Mouse (Mus musculus): ENCODE data around the gene Myo9a. TPM values are rescaled to one million over a fixed set of nuclear protein-coding genes. Genes with fewer than 3 reads are reported as not detected.

The Myo9a gene
- polyA plus RNA-seq, 1 experiment, result 0.02 TPM

DNA sequence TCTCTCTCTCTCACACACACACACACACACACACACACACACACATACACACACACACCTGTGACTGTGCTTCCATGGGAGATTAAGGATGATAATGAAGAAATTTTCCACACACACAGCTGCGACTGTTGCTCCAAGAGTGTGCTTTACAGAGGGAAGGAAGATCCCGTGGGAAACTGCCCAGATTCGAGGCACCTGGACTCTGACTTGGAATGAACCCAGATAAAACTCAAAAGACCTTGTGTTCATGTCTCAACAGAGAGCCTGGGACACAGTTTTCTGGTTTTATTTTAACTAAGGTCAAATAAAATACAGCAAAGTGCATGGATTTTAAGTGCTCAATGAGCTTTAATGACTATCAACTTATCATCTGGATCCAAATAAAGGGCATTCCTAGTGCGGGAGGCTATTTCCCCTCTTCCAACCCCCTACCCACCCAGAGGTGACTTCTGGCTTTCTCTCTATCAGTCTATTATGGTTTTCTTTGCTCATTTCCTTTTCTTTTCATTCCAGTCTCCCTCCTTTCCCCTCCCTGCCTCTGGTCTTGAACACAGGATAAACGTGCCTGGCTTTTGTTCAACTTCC lies 191.9 kb downstream of the Myo9a start:
- TF ChIP-seq GATA1 (IDR thresholded peaks at IDR 0.05; ENCODE audit: low read length), result no peak
- no peak for TF ChIP-seq TAL1 (IDR thresholded peaks at IDR 0.05; ENCODE audit: low read length)
- no peak overlapping the region for H3K4me3 ChIP-seq (replicated peaks)

DNA sequence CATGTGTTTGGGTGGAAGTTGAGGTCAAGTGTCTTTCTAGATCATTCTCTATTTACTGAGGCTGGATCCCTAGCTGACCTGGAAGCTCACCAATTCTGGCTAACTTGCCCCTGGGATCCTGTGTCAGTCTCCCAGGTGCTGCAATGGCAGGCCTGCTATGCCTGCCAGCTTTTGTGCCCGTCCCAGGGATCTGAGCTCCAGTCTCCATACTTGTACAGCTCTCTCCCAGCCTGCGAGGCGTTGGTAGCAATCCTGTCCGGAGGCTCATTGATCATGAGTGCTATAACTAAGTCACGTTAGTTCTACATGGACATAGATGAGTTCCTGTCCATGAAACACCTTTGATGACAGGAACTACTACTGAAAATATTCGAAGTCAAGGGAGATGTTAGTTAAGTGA lies 193.1 kb downstream of the Myo9a start:
- no peaks in the 10 kb centered on the region for H3K9me3 ChIP-seq (ENCODE audit: control insufficient read depth, low read length)
- no peaks in the 10 kb centered on the region for H3K4me1 ChIP-seq (ENCODE audit: control insufficient read depth)
- no peaks in the 10 kb centered on the region for H3K36me3 ChIP-seq (ENCODE audit: control insufficient read depth)
- TF ChIP-seq TAL1 (IDR thresholded peaks at IDR 0.05; ENCODE audit: low read length) (no peak), GATA1 (IDR thresholded peaks at IDR 0.05; ENCODE audit: low read length) (no peak)
- no peak overlapping the region for H3K4me3 ChIP-seq (replicated peaks)
- H3K27me3 ChIP-seq (ENCODE audit: control insufficient read depth), result peaks cover 3% of the 10 kb centered on the region

More for the DNA sequence above, 191.9 kb downstream of the Myo9a start:
- H3K4me1 ChIP-seq (ENCODE audit: control insufficient read depth), result no peaks in the 10 kb centered on the region
- H3K27me3 ChIP-seq (ENCODE audit: control insufficient read depth), result peaks cover 3% of the 10 kb centered on the region
- H3K9me3 ChIP-seq (ENCODE audit: control insufficient read depth, low read length), result no peaks in the 10 kb centered on the region
- H3K36me3 ChIP-seq (ENCODE audit: control insufficient read depth), result no peaks in the 10 kb centered on the region

DNA sequence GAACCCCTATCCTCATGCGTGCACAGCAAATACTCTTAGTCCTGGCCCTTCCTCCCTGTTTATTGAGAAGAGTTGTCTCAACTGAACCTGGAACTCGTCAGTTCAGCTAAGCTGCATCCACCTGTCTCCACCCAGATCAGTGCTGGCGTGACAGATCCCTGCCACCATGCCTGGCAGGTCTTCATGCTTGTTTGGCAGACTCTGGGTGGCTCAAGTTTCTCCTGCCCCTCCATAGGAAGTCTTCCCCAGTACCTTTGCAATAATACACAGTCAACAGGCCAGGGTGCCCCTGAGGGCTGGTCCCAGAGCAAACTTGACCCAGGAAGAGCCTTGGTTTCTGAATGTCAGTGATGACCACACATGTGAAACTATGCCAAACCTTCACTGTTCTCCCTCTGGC lies 194.5 kb downstream of the Myo9a start:
- TF ChIP-seq GATA1 (IDR thresholded peaks at IDR 0.05; ENCODE audit: low read length), result no peak
- TF ChIP-seq TAL1 (IDR thresholded peaks at IDR 0.05; ENCODE audit: low read length), result no peak
- no peak overlapping the region for H3K4me3 ChIP-seq (replicated peaks)
- peaks cover 3% of the 10 kb centered on the region for H3K27me3 ChIP-seq (ENCODE audit: control insufficient read depth)
- no peaks in the 10 kb centered on the region for H3K4me1 ChIP-seq (ENCODE audit: control insufficient read depth)
- no peaks in the 10 kb centered on the region for H3K9me3 ChIP-seq (ENCODE audit: control insufficient read depth, low read length)
- H3K36me3 ChIP-seq (ENCODE audit: control insufficient read depth), result no peaks in the 10 kb centered on the region

DNA sequence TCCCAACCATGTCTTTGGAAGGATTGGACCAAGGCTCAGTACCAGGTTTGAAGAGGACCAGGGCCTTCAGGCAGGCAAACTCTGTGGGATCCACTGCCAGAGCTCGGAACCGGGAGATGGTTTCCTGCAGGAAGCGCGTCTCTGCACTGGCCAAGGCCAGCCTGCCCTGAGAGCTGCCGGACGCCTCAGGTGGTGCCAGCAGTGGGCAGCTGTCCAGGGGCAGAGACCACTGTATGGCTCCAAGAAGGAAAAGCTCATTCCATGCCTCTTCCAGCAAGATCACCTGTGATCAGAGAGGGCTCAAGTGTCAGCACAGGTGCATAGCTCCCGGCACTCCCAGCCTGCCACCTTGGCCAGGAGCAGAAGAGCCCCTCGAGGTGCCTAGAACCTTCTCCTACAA lies 196.6 kb downstream of the Myo9a start:
- Histone ChIP-seq H3K36me3 (ENCODE audit: control insufficient read depth) (no peaks in the 10 kb centered on the region), H3K27me3 (ENCODE audit: control insufficient read depth) (no peaks in the 10 kb centered on the region; the same call in 1 of the 2 replicates), H3K4me3 (replicated peaks) (no peak overlapping the region)

DNA sequence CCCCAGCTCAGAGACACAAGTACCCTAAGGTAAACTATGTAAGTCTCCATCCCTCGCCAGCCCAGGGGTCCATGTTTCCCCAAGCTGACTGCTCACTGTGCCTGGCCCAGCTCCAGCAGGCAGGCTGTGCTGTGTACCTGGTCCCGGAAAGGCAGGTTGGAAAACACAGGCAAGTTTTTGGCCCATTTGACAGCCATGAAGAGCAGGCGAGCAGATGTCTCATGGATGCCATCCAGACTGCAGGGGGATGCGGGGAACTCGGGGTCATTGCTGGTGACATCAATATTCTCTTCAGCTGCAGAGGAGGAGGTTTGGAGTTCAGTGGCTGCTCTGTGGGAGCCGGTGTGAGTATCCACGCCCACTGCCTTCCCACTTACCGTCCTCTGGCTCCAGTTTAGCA lies 197.5 kb downstream of the Myo9a start:
- no peaks in the 10 kb centered on the region for H3K9me3 ChIP-seq (ENCODE audit: control insufficient read depth, low read length)
- H3K4me3 ChIP-seq (replicated peaks), result no peak overlapping the region
- H3K4me1 ChIP-seq (ENCODE audit: control insufficient read depth), result no peaks in the 10 kb centered on the region
- H3K36me3 ChIP-seq (ENCODE audit: control insufficient read depth), result no peaks in the 10 kb centered on the region
- no peaks in the 10 kb centered on the region; the same call in 1 of the 2 replicates for H3K27me3 ChIP-seq (ENCODE audit: control insufficient read depth)
- no peak for TF ChIP-seq GATA1 (IDR thresholded peaks at IDR 0.05; ENCODE audit: low read length)
- TF ChIP-seq TAL1 (IDR thresholded peaks at IDR 0.05; ENCODE audit: low read length), result no peak

More for the DNA sequence above, 196.6 kb downstream of the Myo9a start:
- TF ChIP-seq GATA1 (IDR thresholded peaks at IDR 0.05; ENCODE audit: low read length) (no peak), TAL1 (IDR thresholded peaks at IDR 0.05; ENCODE audit: low read length) (no peak)
- H3K4me1 ChIP-seq (ENCODE audit: control insufficient read depth), result no peaks in the 10 kb centered on the region
- H3K9me3 ChIP-seq (ENCODE audit: control insufficient read depth, low read length), result no peaks in the 10 kb centered on the region

DNA sequence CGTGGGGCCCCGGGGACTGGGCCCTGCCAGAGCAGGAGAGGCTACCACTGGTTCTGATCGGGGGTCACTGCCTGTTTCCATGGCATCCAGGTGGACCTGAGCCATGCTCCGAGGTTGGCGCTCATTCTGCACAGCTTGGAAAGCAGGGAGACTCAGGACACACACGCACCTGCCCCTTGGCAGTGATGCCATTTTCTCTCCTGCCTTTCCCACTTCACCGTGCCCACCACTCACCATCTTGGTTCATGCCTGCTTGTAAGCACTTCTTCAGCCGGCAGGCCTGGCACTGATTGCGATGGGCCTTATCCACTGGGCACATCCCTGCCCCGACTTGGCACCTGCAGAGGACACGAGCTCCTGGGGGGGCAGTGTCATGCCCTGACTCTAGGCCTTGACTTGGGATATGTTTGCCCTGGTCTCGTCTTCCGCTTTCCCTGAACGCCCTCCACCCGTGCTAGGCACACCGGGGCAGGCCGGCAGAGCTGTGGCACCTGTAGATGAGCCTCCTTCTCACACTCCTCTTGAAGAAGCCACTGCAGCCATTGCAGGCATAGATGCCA lies 198.1 kb downstream of the Myo9a start:
- Histone ChIP-seq H3K36me3 (ENCODE audit: control insufficient read depth) (no peaks in the 10 kb centered on the region), H3K27me3 (ENCODE audit: control insufficient read depth) (no peaks in the 10 kb centered on the region; the same call in 1 of the 2 replicates), H3K9me3 (ENCODE audit: control insufficient read depth, low read length) (no peaks in the 10 kb centered on the region), H3K4me1 (ENCODE audit: control insufficient read depth) (no peaks in the 10 kb centered on the region), H3K4me3 (replicated peaks) (no peak overlapping the region)
- TF ChIP-seq TAL1 (IDR thresholded peaks at IDR 0.05; ENCODE audit: low read length), result no peak
- TF ChIP-seq GATA1 (IDR thresholded peaks at IDR 0.05; ENCODE audit: low read length), result no peak

DNA sequence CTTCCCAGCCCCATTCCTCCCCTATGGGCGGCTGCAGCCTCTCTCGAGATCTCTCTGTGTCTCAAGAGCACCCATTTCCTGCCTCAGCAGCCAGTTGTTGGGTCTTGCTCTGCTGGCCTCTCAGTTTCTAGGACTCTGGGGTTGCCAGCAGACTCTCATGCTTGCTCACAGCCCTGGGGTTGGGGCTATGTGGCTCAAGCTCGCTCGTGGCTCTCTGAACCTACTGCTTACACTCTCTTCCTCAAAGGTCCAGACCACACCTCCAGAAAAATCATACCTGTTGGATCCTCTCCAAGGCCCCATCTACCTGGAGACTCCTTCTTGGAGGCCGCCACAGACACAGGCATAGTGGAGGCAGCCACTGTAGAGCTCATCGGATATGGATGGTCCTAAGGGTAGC lies 198.8 kb downstream of the Myo9a start:
- Histone ChIP-seq H3K4me3 (replicated peaks) (no peak overlapping the region), H3K36me3 (ENCODE audit: control insufficient read depth) (no peaks in the 10 kb centered on the region), H3K4me1 (ENCODE audit: control insufficient read depth) (no peaks in the 10 kb centered on the region), H3K9me3 (ENCODE audit: control insufficient read depth, low read length) (no peaks in the 10 kb centered on the region), H3K27me3 (ENCODE audit: control insufficient read depth) (no peaks in the 10 kb centered on the region; the same call in 1 of the 2 replicates)
- no peak for TF ChIP-seq TAL1 (IDR thresholded peaks at IDR 0.05; ENCODE audit: low read length)
- TF ChIP-seq GATA1 (IDR thresholded peaks at IDR 0.05; ENCODE audit: low read length), result no peak

DNA sequence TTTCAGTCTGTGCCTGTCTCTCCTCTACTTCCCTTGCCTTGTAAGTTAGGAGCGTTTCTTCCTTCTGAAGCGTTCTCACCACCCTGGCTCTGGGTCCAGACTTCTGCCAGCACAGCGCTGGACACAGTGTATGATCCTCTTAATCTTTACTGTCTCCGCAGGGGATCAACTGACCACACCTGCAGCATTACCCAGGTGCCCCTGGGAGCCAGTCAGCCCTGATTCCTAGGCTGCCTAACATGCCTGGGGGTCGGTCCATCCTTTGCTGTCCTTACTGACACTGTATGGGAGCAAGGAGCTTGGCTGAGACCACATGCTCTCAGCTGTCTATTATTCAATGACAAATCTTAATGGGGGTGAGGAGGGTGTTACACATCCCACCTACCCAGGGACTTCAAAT lies 199.3 kb downstream of the Myo9a start:
- no peaks in the 10 kb centered on the region for H3K9me3 ChIP-seq (ENCODE audit: control insufficient read depth, low read length)
- no peak overlapping the region for H3K4me3 ChIP-seq (replicated peaks)
- no peaks in the 10 kb centered on the region; the same call in 1 of the 2 replicates for H3K27me3 ChIP-seq (ENCODE audit: control insufficient read depth)
- H3K4me1 ChIP-seq (ENCODE audit: control insufficient read depth), result no peaks in the 10 kb centered on the region
- no peaks in the 10 kb centered on the region for H3K36me3 ChIP-seq (ENCODE audit: control insufficient read depth)
- TF ChIP-seq TAL1 (IDR thresholded peaks at IDR 0.05; ENCODE audit: low read length) (no peak), GATA1 (IDR thresholded peaks at IDR 0.05; ENCODE audit: low read length) (no peak)

DNA sequence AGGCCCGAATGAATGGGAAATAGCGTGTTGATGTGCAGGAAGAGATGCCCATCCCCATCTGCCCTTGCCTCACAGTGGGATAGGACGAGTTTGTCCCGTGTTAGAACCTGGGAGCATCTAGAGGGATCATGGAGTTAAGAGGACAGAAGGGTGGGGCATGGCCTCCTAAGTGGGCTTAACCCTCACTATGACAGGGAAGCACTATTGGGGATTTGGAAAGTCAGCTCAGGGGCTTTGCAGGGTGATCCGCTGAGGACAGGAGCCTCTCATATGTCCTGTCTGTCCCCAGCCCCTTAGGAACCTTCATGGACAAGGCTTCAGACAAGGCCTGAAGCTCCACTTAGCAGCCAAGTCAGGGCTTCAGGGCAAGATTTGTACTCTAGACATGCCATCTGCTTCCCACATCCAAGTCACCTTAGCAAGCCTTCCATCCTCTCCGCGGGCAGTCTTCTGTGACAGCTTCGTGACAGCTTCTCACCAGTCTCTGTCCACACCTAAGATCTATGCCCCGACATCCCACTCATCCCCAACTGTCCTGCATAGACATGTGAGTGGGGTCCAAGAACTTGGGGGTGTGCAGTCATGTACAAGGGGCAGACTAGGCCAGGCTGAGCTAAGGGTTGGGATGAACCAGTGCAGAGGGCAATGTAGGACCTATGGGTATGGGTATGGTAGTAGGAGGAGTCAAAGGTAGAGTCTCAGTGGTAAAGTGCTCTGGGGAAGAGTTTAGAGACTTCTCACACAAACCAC lies 200.5 kb downstream of the Myo9a start:
- Histone ChIP-seq H3K27me3 (ENCODE audit: control insufficient read depth) (no peaks in the 10 kb centered on the region; the same call in 1 of the 2 replicates), H3K4me1 (ENCODE audit: control insufficient read depth) (no peaks in the 10 kb centered on the region), H3K36me3 (ENCODE audit: control insufficient read depth) (no peaks in the 10 kb centered on the region), H3K9me3 (ENCODE audit: control insufficient read depth, low read length) (no peaks in the 10 kb centered on the region), H3K4me3 (replicated peaks) (no peak overlapping the region)
- TF ChIP-seq GATA1 (IDR thresholded peaks at IDR 0.05; ENCODE audit: low read length) (no peak), TAL1 (IDR thresholded peaks at IDR 0.05; ENCODE audit: low read length) (no peak)

Measured in erythroblast, embryonic 14.5 days (primary cell).